Mouse (Mus musculus): ENCODE data around the gene Chchd3.
A peak's percentile ranks its signal among the peaks of the same experiment; 100 is the strongest.

Chchd3 gene

DNA sequence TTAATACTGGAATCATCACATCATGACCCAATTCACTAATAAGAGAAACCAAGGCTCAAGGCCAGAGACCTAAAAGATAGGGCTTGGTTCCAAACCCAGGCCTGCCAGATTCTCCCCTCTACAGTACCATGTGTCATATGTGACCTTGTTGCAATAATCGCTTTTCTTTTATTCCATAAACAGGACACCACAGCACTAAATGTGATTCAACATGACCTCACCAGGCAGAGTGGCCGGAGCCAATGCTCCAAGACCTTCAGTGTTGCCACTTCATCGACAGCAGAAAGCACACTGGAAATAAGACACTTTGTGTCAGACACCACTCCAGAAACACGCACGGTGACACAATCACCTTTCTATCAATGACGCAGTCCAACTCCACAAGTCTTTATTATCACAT is 258.3 kb downstream of the Chchd3 start:
- DNase-seq (ENCODE audit: low spot score), result no peak

DNA sequence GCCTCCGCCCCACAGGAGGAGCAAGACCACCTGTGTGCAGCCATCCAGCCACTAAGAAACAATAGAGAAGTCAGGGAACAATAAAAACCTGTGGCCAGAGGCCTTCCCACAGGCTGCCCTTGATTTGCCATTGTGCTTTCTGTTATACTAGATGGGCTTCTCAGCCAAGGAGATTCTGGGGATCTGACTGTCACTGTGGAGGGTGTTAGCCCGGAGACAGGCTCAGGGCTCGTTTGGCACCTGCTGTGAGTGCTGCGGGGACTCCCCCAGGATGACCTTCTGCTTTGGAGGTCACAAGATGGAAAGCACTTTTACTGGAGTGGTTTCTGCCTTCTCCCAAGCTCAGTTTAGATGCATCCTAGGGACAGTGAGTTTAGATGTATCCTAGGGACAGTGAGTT is 262.5 kb downstream of the Chchd3 start:
- no peak for DNase-seq (ENCODE audit: low spot score)

DNA sequence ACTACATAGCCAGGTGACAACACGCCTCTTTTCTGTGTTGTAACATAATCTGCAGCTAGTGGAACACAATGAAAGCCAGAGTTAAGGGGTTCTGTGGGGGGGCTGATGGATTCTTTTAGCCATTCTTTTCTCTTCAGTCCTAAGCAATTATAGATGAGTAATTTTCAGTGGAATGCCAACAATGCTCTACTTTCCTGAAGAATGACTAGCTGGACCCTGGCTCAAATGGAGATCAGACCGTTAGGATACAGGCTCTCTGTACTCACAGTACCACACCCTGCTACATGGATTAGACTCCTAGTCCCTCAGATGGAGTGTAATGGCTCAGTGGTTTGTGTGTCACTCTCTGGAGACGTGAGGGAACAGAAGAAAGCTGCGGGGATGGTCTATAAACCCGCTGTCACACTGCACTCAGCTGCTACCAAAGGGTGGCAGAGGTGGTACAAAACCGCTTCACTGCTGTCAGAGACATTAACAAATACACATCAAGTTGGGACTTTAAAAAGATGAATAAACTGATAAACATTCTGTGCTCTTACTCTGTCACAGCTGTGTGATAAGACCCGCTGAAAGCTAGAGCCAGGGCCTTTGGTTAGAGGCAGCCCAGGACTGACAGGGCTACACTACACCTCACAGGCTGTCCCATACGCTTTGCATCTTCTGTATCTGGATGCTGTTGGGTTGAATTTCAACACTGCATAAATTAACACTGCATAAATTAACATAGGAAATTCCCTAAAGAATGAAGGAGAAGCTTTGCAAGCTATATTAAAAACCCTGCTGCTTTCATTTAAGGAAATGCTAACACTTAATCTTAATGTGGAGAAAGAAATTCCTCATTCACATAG is 264.2 kb downstream of the Chchd3 start:
- DNase-seq (ENCODE audit: low spot score), result no peak

DNA sequence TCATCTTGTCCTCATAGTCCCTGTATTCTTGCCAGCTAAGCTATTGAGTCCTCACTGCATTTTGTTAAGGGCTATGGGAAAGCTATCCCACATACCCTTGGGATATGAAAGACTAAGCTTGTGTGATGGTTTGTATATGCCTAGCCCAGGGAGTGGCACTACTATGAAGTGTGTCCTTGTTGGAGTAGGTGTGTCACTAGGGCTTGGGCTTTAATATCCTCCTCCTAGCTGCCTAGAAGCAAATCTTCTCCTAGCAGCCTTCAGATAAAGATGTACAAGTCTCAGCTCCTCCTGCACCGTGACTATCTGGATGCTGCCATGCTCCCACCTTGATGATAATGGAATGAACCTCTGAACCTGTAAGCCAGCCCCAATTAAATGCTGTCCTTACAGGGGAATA is 266.5 kb downstream of the Chchd3 start:
- no peak for DNase-seq (ENCODE audit: low spot score)

DNA sequence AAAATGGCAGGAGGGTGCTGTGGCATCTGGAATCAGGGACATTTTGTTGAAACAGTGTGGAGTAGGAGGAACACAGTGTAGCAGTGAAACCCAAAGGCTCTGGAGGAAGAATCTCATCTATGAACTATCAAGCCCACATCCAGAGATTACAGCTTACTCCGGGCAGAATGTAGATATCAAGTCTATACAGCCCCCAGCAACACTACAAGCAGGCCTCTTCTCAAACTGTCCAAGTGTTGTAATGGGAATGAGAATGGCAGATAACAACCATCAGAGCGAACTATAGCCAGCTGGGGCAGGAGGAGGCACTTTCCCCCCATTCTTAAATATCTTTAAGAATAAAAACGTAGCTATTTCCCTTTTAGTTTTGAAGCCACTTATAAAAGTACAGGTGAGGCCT is 266.9 kb downstream of the Chchd3 start:
- DNase-seq (ENCODE audit: low spot score), result no peak

DNA sequence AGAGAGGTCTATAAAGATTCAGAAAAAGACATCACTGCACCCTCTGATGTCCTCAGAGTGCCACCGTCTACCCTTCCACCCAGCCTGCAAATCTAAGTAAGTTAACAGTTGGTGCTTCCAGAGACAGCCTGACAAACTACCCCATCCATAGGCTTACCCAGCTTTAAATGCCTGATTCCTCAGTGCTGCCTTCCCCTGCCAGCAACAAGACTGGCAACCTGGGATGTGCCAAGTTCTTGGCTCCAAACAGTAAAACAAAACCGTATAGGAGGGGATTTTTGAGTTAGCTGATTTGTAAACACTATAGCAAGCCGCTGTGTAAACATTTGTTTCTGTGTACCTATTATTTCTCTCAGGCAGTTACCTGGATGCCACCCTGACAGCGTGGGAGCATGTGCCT is 269.6 kb downstream of the Chchd3 start:
- DNase-seq (ENCODE audit: low spot score), result no peak

DNA sequence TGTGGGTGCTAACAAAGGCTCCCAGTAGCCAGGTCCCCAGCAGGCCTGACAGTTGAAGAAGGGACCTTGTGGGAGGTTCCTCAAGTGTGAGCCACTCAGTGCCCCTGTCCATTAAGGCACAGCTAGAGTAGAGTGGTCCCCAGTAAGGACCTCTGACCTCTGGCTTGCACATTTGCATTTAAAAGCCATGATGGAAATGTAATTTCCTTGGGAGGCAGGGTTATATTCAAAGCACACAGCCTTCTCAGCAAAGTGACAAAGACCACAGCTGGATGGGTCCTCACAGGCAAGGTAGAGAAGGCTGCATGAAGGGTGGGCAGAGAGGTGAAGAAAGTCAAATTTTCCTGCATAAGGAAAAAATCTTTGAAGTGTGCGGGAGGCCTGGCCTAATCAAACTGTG is 272.7 kb downstream of the Chchd3 start:
- DNase-seq (ENCODE audit: low spot score), result no peak

DNA sequence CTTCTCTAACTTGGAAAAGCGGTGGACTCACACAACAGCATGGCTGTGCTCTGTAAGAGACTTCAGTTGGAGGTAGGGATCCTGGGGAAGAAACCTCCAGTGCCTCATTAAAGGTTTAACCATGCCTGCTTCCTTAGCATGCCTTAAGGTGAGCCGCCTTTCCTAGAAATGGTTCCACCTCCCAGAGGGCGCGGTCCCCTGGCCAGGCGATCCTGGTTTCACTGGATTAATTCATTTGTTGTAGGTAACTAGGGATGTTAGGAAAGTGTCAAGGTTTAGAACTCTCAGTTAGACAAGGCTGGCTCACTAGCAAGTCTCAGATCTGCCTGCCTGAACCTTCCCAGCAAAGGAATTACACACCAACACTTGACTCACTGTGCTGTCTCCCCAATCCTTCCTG is 273.9 kb downstream of the Chchd3 start:
- no peak for DNase-seq (ENCODE audit: low spot score)

DNA sequence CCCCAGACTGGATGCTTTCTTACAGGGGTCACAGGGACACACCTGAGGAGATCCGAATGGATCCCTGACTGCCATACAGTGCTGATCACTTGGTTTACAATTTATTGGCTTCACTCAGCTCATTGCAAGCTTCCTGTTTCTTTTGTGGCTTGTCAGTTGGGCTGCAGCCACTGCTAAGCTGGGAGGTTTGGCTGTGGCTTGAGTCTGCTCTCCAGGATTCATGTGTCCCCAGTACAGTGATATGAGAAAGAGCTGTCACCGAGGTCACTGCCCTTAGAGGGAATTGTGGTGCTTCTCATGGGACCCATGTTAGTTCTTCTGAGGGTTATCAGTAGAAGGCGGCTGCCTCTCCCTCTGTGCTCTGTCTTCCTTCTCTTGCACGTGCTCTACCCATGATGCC is 277.0 kb downstream of the Chchd3 start:
- no peak for DNase-seq (ENCODE audit: low spot score)

DNA sequence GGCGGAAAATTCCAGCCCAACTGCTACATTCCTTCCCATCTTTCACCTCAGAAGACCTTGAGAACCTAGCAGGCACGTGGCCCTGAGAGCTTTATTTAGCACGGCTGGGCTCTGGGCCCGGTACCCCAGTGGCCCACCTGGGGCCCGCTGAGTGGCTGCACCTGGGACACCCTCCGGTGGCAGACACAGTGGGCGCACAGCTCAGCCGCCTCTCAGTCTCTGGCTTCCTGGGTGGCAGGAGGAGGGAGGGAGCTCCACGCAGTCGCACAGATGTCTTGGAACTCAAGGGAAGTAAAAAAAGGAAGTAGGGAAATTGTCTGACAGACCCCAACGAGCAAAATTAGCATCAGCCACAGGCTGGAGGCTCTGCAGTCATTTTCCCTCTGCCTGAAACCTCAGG is 279.5 kb downstream of the Chchd3 start:
- no peak for DNase-seq (ENCODE audit: low spot score)

DNA sequence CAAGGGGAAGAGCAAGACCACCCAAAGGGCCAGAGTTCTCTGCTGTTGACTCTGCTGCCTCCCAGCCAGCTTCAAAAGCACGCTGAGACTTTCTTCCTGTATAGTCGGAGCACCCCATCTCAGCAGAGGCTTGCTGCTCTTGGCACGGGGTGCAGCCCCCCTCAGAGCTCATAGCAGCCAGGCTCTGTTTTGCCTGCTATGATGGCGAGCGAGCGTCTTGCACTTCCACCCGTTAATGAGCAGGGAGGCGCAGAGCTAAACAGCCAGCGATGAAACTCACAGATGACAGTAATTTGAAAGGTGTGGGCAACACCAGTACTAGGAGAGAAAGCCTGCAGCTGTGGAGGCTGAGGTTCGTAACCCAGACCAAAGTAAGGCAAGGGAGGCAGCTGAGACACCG is 283.7 kb downstream of the Chchd3 start:
- no peak for DNase-seq (ENCODE audit: low spot score)

DNA sequence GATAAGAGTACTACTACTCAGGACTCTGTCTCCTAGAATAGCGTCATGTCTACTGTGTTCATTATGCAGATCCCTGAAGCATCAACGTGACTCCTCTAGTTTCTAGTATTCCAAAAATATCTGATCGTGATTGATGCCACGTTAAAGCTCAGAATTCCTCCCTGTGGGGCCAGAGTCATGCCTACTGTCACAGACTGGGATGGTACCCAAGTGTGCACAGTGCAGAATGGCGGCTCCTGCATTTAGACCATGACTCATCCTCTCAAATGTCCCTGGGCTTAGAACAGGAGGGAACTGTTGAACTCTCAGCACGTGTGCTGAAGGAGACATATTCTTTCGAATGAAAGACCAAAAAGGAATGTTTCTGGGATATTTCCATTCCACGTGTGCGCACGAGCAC is 305.5 kb downstream of the Chchd3 start:
- DNase-seq (ENCODE audit: low spot score), result no peak

DNA sequence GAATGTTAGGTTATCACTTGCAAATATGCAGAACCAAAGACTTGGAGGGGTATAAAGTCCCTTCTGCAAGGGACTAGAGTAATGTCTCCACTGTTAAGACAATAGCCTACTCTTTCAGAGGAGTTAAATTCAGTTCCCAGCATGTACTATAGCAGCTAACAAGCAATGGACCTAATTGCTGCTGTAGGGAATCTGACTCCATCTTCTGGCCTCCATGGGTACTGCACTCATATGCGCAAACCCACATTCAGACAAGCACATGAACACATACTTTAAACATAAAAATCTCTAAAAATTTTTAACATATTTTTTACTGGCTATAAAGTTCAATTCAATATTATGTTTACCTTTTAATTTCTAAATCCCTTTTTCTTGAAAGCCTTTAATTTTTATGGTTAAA is 310.2 kb downstream of the Chchd3 start:
- peak; percentile 5 for DNase-seq (ENCODE audit: low spot score)

DNA sequence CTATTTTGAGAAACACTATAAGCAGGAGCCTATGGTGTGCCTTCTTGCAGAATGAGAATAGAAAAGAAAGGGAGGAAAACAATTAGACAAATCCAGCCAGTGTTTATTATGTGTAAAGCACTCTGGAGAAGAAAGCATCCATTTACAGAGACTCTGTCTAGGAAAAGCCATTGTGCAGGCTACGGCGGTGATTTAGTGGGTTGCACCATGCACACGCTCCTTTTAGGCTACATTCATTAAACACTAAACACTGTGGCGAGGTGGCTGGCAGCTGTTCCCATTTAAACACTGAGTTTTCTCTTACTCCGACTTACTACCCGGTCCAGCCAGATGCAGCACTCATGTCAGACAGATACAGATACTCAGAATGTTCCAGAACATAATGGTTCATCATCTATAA is 311.3 kb downstream of the Chchd3 start:
- DNase-seq (ENCODE audit: low spot score), result no peak

DNA sequence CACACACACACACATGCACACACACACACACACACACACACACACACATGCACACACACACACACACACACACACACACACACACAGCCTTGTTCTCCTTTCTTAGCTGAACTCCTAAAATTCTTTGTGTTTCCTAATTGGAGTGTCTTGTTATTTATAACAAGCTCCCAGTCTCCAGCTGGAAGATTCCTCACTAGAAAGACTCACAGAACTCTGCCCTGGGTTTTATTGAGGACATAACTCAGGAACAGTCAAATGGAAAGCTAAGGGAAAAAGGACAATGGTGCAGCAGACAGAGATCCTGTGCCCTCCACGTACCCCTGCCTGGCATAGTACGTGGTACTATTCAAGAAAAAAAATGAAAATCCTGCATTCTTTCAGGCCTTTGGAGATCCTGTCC is 312.7 kb downstream of the Chchd3 start:
- no peak for DNase-seq (ENCODE audit: low spot score)

Measured in retina, embryonic 14.5 days (tissue).